In the genomic region with DNA sequence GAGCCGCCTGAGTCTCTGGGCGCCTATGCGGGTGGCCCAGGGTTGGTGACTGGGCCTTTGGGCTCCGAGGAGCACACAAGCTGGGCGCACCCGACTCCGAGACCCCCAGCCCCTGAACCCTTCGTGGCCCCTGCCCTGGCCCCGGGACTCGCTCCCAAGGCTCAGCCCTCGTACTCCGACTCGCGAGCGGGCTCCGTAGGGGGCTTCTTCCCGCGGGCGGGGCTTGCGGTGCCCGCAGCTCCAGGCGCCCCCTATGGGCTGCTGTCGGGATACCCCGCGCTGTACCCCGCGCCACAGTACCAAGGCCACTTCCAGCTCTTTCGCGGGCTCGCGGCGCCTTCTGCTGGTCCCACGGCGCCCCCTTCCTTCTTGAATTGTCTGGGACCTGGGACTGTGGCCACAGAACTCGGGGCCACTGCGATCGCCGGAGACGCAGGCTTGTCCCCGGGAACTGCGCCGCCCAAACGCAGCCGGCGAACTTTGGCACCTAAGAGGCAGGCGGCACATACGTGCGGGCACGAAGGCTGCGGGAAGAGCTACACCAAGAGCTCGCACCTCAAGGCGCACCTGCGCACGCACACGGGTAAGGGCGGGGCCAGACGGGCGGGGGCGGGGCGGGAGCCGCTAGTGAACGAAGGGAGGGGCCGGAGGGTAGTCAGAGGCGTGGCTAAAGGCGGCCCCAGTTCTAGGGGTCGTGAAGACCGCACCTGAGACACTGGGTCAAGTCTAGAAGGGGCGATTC, we compare ENCODE assay signal across 8 mouse cellular contexts. TPM values are rescaled to one million over a fixed set of nuclear protein-coding genes. Genes with fewer than 3 reads are reported as not detected.
DNase-seq lines count a peak whose midpoint lies in the region; ATAC-seq and TF ChIP-seq lines count a peak whose summit lies in the region.

No protein-coding gene starts in this region.

- peak; percentile 93 for ATAC-seq in forebrain, postnatal 0 days
- ATAC-seq in lung, embryonic 14.5 days (ENCODE audit: insufficient read depth), result peak; percentile 87
- ATAC-seq in neutrophil, adult 5-6 weeks (ENCODE audit: extremely low read depth, insufficient number of reproducible peaks, low FRiP score, poor library complexity, severe bottlenecking), result peak; percentile 77

- DNase-seq in MEL (ENCODE audit: low read depth, low spot score), result peak; percentile 89
- DNase-seq in cerebellum, adult 2 months, result peak; percentile 94 to 97
- peak; percentile 89 for DNase-seq in forebrain, postnatal 0 days
- DNase-seq in heart, postnatal 4 days, result peak; percentile 96
- peak; percentile 80 to 94 for DNase-seq in layer of hippocampus, adult 8-10 months (ENCODE audit: low spot score in 2 of 2)
- DNase-seq in lung, embryonic 14.5 days, result peak; percentile 96
- peak; percentile 88 for DNase-seq in testis, postnatal 14 days (ENCODE audit: low spot score)

- peak overlapping the region; percentile 86 to 91 for H3K4me3 ChIP-seq in MEL (ENCODE audit: control insufficient read depth in 1 of 2, insufficient read depth in 1 of 2, low read depth in 2 of 2, low read length in 2 of 2)
- peak overlapping the region; percentile 57 for H3K4me3 ChIP-seq in cerebellum, adult 2 months (replicated peaks; ENCODE audit: insufficient read depth, low read depth, low read length)
- peak overlapping the region; percentile 45 for H3K4me3 ChIP-seq in forebrain, postnatal 0 days (ENCODE audit: low read depth, low read length)
- H3K4me3 ChIP-seq in lung, embryonic 14.5 days (ENCODE audit: low read depth, low read length), result peak overlapping the region; percentile 67

- H3K27ac ChIP-seq in MEL (ENCODE audit: control insufficient read depth, low read depth, low read length), result peak overlapping the region; percentile 97
- peak overlapping the region; percentile 81 for H3K27ac ChIP-seq in cerebellum, adult 2 months (ENCODE audit: insufficient read depth, low read length)
- H3K27ac ChIP-seq in forebrain, postnatal 0 days (ENCODE audit: low read depth, low read length), result no peak overlapping the region
- peak overlapping the region; percentile 86 for H3K27ac ChIP-seq in lung, embryonic 14.5 days (ENCODE audit: low read depth)

- H3K27me3 ChIP-seq in MEL (ENCODE audit: control insufficient read depth in 1 of 2, insufficient read depth in 2 of 2, low read length in 2 of 2), result no peaks in the 10 kb centered on the region
- no peaks in the 10 kb centered on the region for H3K27me3 ChIP-seq in cerebellum, adult 2 months (ENCODE audit: control insufficient read depth, insufficient read depth, low read length)
- H3K27me3 ChIP-seq in forebrain, postnatal 0 days (ENCODE audit: insufficient read depth, low read length), result no peaks in the 10 kb centered on the region
- H3K27me3 ChIP-seq in lung, embryonic 14.5 days (ENCODE audit: insufficient read depth, low read length), result no peaks in the 10 kb centered on the region

- 1% methylated on average over 68 of the region's 68 CpGs for WGBS in cerebellum, adult 2 months
- 2% methylated on average over 67 of the region's 68 CpGs for WGBS in forebrain, postnatal 0 days
- under 1% methylated on average over 67 of the region's 68 CpGs for WGBS in lung, embryonic 14.5 days

- H3K79me2 ChIP-seq in MEL (ENCODE audit: control insufficient read depth, insufficient read depth, low read length, poor library complexity), result peaks cover 27% of the 10 kb centered on the region

- H3K9ac ChIP-seq in MEL (ENCODE audit: control insufficient read depth, low read depth, low read length, poor library complexity, severe bottlenecking), result peak overlapping the region; percentile 97
- peak overlapping the region; percentile 50 for H3K9ac ChIP-seq in forebrain, postnatal 0 days
- H3K9ac ChIP-seq in lung, embryonic 14.5 days, result peak overlapping the region; percentile 83

- H3K4me1 ChIP-seq in MEL (ENCODE audit: control insufficient read depth in 1 of 2, insufficient read depth in 2 of 2, low read length in 2 of 2), result peaks cover 11 to 35% of the 10 kb centered on the region in 2 experiments
- H3K4me1 ChIP-seq in cerebellum, adult 2 months (ENCODE audit: control insufficient read depth, insufficient read depth, low read length), result peaks cover 2% of the 10 kb centered on the region; the same call in 1 of the 2 replicates
- peaks cover 5% of the 10 kb centered on the region; the same call in 1 of the 2 replicates for H3K4me1 ChIP-seq in forebrain, postnatal 0 days (ENCODE audit: insufficient read depth)
- no peaks in the 10 kb centered on the region for H3K4me1 ChIP-seq in lung, embryonic 14.5 days (ENCODE audit: insufficient read depth)

- H3K9me3 ChIP-seq in MEL (replicated peaks; ENCODE audit: insufficient read depth, low read length), result no peaks in the 10 kb centered on the region
- no peaks in the 10 kb centered on the region for H3K9me3 ChIP-seq in forebrain, postnatal 0 days (ENCODE audit: low read length)
- H3K9me3 ChIP-seq in lung, embryonic 14.5 days (ENCODE audit: low read depth, low read length), result no peaks in the 10 kb centered on the region

- TF ChIP-seq CTCF in MEL (IDR thresholded peaks at IDR 0.05 in 2 of 3, conservative IDR thresholded peaks at IDR 0.05 in 1 of 3; ENCODE audit: control insufficient read depth in 1 of 3, insufficient read depth in 1 of 3, low read depth in 2 of 3, low read length in 3 of 3, poor library complexity in 1 of 3, severe bottlenecking in 1 of 3), result peak; percentile 45 to 89 (median 77); a peak in 5 of 6 replicates
- peak; percentile 64 for TF ChIP-seq CTCF in cerebellum, adult 2 months (IDR thresholded peaks at IDR 0.05; ENCODE audit: borderline replicate concordance, insufficient read depth, low read depth, low read length)
- peak; percentile 86 for TF ChIP-seq CTCF in forebrain, postnatal 0 days (IDR thresholded peaks at IDR 0.05; ENCODE audit: low read depth)
- TF ChIP-seq CTCF in lung, embryonic 14.5 days (IDR thresholded peaks at IDR 0.05; ENCODE audit: low read depth), result peak; percentile 84

- peak; percentile 40 for TF ChIP-seq RAD21 in MEL (IDR thresholded peaks at IDR 0.05; ENCODE audit: low read depth, low read length)

- H3K4me2 ChIP-seq in forebrain, postnatal 0 days (ENCODE audit: low read depth), result peak overlapping the region; percentile 97
- peak overlapping the region; percentile 98 for H3K4me2 ChIP-seq in lung, embryonic 14.5 days

- TF ChIP-seq POLR2A in MEL (IDR thresholded peaks at IDR 0.05; ENCODE audit: control insufficient read depth in 1 of 2, insufficient read depth in 1 of 2, low read depth in 1 of 2, low read length in 2 of 2, poor library complexity in 1 of 2), result peak; percentile 41 to 53; a peak in 2 of 4 replicates
- peak; percentile 82 for TF ChIP-seq POLR2A in cerebellum, adult 2 months (IDR thresholded peaks at IDR 0.05; ENCODE audit: borderline replicate concordance, insufficient read depth, low read length)

- H3K36me3 ChIP-seq in MEL (ENCODE audit: control insufficient read depth in 1 of 2, insufficient read depth in 2 of 2, low read length in 2 of 2), result peaks cover 9 to 26% of the 10 kb centered on the region in 2 experiments; a peak in 3 of 4 replicates
- no peaks in the 10 kb centered on the region for H3K36me3 ChIP-seq in forebrain, postnatal 0 days (ENCODE audit: insufficient read depth)
- H3K36me3 ChIP-seq in lung, embryonic 14.5 days (ENCODE audit: insufficient read depth), result no peaks in the 10 kb centered on the region

- TF ChIP-seq EP300 in MEL (IDR thresholded peaks at IDR 0.05; ENCODE audit: low read depth in 1 of 2, low read length in 2 of 2), result no peak; a peak in 1 of 4 replicates

RNA-seq across cellular contexts. Expression of a gene that starts 1.4 kb away (rescaled TPM):
- 178 and 234 TPM in 2 replicates for total RNA-seq in MEL (2012; rRNA removed)
- 100 to 1,000 TPM in 1 of 2 experiments, not detected in 1; 262 TPM for polyA plus RNA-seq in MEL (2012; ENCODE audit: insufficient read depth in 1 of 2, insufficient read length in 2 of 2, low read depth in 1 of 2, low replicate concordance in 2 of 2, missing spikeins in 1 of 2)
- 0.31 and 0.41 TPM in 2 replicates for polyA plus RNA-seq in cerebellum, adult 2 months (2012; rRNA removed)
- total RNA-seq in forebrain, postnatal 0 days (2014; rRNA removed), result 0.46 TPM in 1 of 2 replicates, not detected in the other
- polyA plus RNA-seq in forebrain, postnatal 0 days (2015; fragmentation: Nextera tagmentation; extraction: Ambion mirVana), result 0.50 and 0.77 TPM in 2 replicates
- under 1 TPM in 1 of 2 experiments, not detected in 1; 0.23 TPM for total RNA-seq in heart, postnatal 4 days (2021)
- under 1 TPM in 2 of 4 experiments, not detected in 2; 0.21 to 0.31 TPM for total RNA-seq in layer of hippocampus, adult 8-10 months (2022)
- polyA plus RNA-seq in lung, embryonic 14.5 days (2014; fragmentation: Nextera tagmentation; extraction: Ambion mirVana), result 1.8 and 1.9 TPM in 2 replicates
- total RNA-seq in neutrophil, adult 5-6 weeks (2017), result not detected in 2 replicates

RNA-seq across cellular contexts. Expression of a gene that starts 5.3 kb away (rescaled TPM):
- total RNA-seq in MEL (2012; rRNA removed), result 53.7 and 62.3 TPM in 2 replicates
- 10 to 100 TPM in 1 of 2 experiments, not detected in 1; 83.4 TPM for polyA plus RNA-seq in MEL (2012; ENCODE audit: insufficient read depth in 1 of 2, insufficient read length in 2 of 2, low read depth in 1 of 2, low replicate concordance in 2 of 2, missing spikeins in 1 of 2)
- 9.1 and 10.5 TPM in 2 replicates for polyA plus RNA-seq in cerebellum, adult 2 months (2012; rRNA removed)
- total RNA-seq in forebrain, postnatal 0 days (2014; rRNA removed), result 3.6 and 3.7 TPM in 2 replicates
- polyA plus RNA-seq in forebrain, postnatal 0 days (2015; fragmentation: Nextera tagmentation; extraction: Ambion mirVana), result 6.3 and 7.1 TPM in 2 replicates
- total RNA-seq in heart, postnatal 4 days (2021), result 1 to 10 TPM; 6.0 to 7.1 TPM
- 10 to 100 TPM in 2 of 4 experiments, 1 to 10 TPM in 2; 4.4 to 18.9 (median 9.2) TPM for total RNA-seq in layer of hippocampus, adult 8-10 months (2022)
- 12.0 and 15.3 TPM in 2 replicates for polyA plus RNA-seq in lung, embryonic 14.5 days (2014; fragmentation: Nextera tagmentation; extraction: Ambion mirVana)
- total RNA-seq in neutrophil, adult 5-6 weeks (2017), result 31.7 and 34.7 TPM in 2 replicates

RNA-seq across cellular contexts. Expression of a gene that starts 9.4 kb away (rescaled TPM):
- 9.7 and 10.7 TPM in 2 replicates for total RNA-seq in MEL (2012; rRNA removed)
- 10 to 100 TPM in 1 of 2 experiments, not detected in 1; 17.3 TPM for polyA plus RNA-seq in MEL (2012; ENCODE audit: insufficient read depth in 1 of 2, insufficient read length in 2 of 2, low read depth in 1 of 2, low replicate concordance in 2 of 2, missing spikeins in 1 of 2)
- polyA plus RNA-seq in cerebellum, adult 2 months (2012; rRNA removed), result 88.2 and 95.2 TPM in 2 replicates
- total RNA-seq in forebrain, postnatal 0 days (2014; rRNA removed), result 28.9 and 31.5 TPM in 2 replicates
- 21.3 and 27.5 TPM in 2 replicates for polyA plus RNA-seq in forebrain, postnatal 0 days (2015; fragmentation: Nextera tagmentation; extraction: Ambion mirVana)
- total RNA-seq in heart, postnatal 4 days (2021), result 10 to 100 TPM; 29.7 to 33.0 TPM
- 10 to 100 TPM; 38.7 to 46.2 (median 40.4) TPM for total RNA-seq in layer of hippocampus, adult 8-10 months (2022)
- 28.1 and 30.4 TPM in 2 replicates for polyA plus RNA-seq in lung, embryonic 14.5 days (2014; fragmentation: Nextera tagmentation; extraction: Ambion mirVana)
- total RNA-seq in neutrophil, adult 5-6 weeks (2017), result 21.0 and 21.5 TPM in 2 replicates

RNA-seq across cellular contexts. Expression of a gene that starts 31.2 kb away (rescaled TPM):
- total RNA-seq in MEL (2012; rRNA removed), result 60.6 and 75.5 TPM in 2 replicates
- 100 to 1,000 TPM in 1 of 2 experiments, not detected in 1; 115 TPM for polyA plus RNA-seq in MEL (2012; ENCODE audit: insufficient read depth in 1 of 2, insufficient read length in 2 of 2, low read depth in 1 of 2, low replicate concordance in 2 of 2, missing spikeins in 1 of 2)
- 6.0 and 7.5 TPM in 2 replicates for polyA plus RNA-seq in cerebellum, adult 2 months (2012; rRNA removed)
- 27.5 and 32.2 TPM in 2 replicates for total RNA-seq in forebrain, postnatal 0 days (2014; rRNA removed)
- polyA plus RNA-seq in forebrain, postnatal 0 days (2015; fragmentation: Nextera tagmentation; extraction: Ambion mirVana), result 77.9 and 78.2 TPM in 2 replicates
- 10 to 100 TPM; 10.5 to 12.7 TPM for total RNA-seq in heart, postnatal 4 days (2021)
- 10 to 100 TPM; 13.0 to 18.4 (median 14.5) TPM for total RNA-seq in layer of hippocampus, adult 8-10 months (2022)
- 79.9 and 94.8 TPM in 2 replicates for polyA plus RNA-seq in lung, embryonic 14.5 days (2014; fragmentation: Nextera tagmentation; extraction: Ambion mirVana)
- total RNA-seq in neutrophil, adult 5-6 weeks (2017), result 4.4 and 5.5 TPM in 2 replicates

RNA-seq across cellular contexts. Expression of a gene that starts 34.1 kb away (rescaled TPM):
- total RNA-seq in MEL (2012; rRNA removed), result 0.49 and 0.77 TPM in 2 replicates
- polyA plus RNA-seq in MEL (2012; ENCODE audit: insufficient read depth in 1 of 2, insufficient read length in 2 of 2, low read depth in 1 of 2, low replicate concordance in 2 of 2, missing spikeins in 1 of 2), result 1 to 10 TPM in 1 of 2 experiments, not detected in 1; 4.5 TPM
- polyA plus RNA-seq in cerebellum, adult 2 months (2012; rRNA removed), result 115 and 129 TPM in 2 replicates
- total RNA-seq in forebrain, postnatal 0 days (2014; rRNA removed), result 39.7 and 57.7 TPM in 2 replicates
- polyA plus RNA-seq in forebrain, postnatal 0 days (2015; fragmentation: Nextera tagmentation; extraction: Ambion mirVana), result 44.2 and 63.8 TPM in 2 replicates
- under 1 TPM; 0.09 to 0.24 TPM for total RNA-seq in heart, postnatal 4 days (2021)
- total RNA-seq in layer of hippocampus, adult 8-10 months (2022), result 10 to 100 TPM; 77.3 to 83.2 (median 80.8) TPM
- polyA plus RNA-seq in lung, embryonic 14.5 days (2014; fragmentation: Nextera tagmentation; extraction: Ambion mirVana), result 0.30 and 0.39 TPM in 2 replicates
- 0.12 and 0.23 TPM in 2 replicates for total RNA-seq in neutrophil, adult 5-6 weeks (2017)

Comparison
In these comparisons a context has a peak if more than half of its experiments do, and no peak if none do; other contexts are left out.
1. RNA of a gene that starts 1.4 kb away (total RNA-seq): 178 to 234 TPM in MEL; 0.23 TPM in heart, postnatal 4 days, 0.21 to 0.31 TPM in layer of hippocampus, adult 8-10 months, 0.46 TPM in forebrain, postnatal 0 days and not detected in neutrophil, adult 5-6 weeks; every median in the first group is over 100 times any median in the second.
2. Peak in every context shown above with its lines, with median percentiles within 50 percentile points of each other: DNase-seq, H3K4me3 ChIP-seq, H3K9ac ChIP-seq, CTCF ChIP-seq and ATAC-seq.